Mouse (Mus musculus) olfactory bulb, adult 2 months (tissue): ENCODE measurements around the gene 4933415A04Rik.

Experiments used
- CTCF ChIP-seq: fragments of 200-500 bp; IDR thresholded peaks from 2 replicates; pipeline ENCODE4 v1.5.1; 2012; ENCODE audit warnings: low read depth, mild to moderate bottlenecking, low read length, moderate library complexity; ENCODE audit not compliant: insufficient read depth
- POLR2A ChIP-seq: fragments of 200-500 bp; IDR thresholded peaks from 2 replicates; pipeline ENCODE4 v1.6.1; 2012; ENCODE audit warnings: mild to moderate bottlenecking, low read depth, low read length, moderate library complexity; ENCODE audit not compliant: insufficient read depth

DNA sequence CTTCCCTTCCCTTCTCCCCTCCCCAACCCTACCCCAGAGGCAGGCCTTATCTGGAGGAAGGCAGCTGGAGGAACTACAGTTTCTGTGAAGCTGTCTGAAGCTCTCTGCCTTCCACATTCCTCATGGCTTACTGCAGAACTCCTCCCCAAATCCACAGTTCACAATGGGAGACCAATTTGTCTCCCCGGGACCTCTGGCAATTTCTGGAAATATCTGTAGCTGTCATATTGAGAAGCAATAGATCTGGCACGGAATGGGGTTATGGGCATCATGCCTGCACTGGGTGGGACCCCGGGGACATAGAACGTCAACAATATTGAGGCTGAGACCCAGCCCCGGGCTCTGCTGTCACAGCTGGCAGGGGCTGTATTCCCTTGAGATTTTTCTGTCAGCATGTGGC, 31.1 kb downstream of the 4933415A04Rik start:
- TF ChIP-seq POLR2A (no peak), CTCF (no peak)
